Mouse (Mus musculus) gastrocnemius, postnatal 36 days (tissue): ENCODE data around the gene Ywhag. TPM values are rescaled to one million over a fixed set of nuclear protein-coding genes. Genes with fewer than 3 reads are reported as not detected.

ENCODE experiments used
- DNase-seq, 2 experiments: peaks; one replicate each; pipeline ENCODE4 v3.0.0; 2022
- intact Hi-C: fragments of 180-260 bp; cut with DNase I; formaldehyde crosslinking; loops from one replicate; pipeline ENCODE4 v1.15.1; 2025
- total RNA-seq, 2 experiments: library from RNA; stranded (reverse); gene quantifications; 2 replicates each; pipeline ENCODE4 v1.2.3; 2021

The Ywhag gene
- total RNA-seq, 2 experiments from 2014 or later: 297 to 301 TPM

- intact Hi-C loops: no loop called here
- DNase-seq: no peak
Measured at GRCm38 (mm10) chr5:135898995-135899394, 35.4 kb downstream of the Ywhag start.

- intact Hi-C loops: no loop called here
- no peak for DNase-seq
Measured at GRCm38 (mm10) chr5:135898028-135898427, 36.4 kb downstream of the Ywhag start.

- DNase-seq: no peak
- intact Hi-C loops: no loop called here
Measured at GRCm38 (mm10) chr5:135894958-135895357, 39.5 kb downstream of the Ywhag start.

- no peak for DNase-seq
- intact Hi-C loops: no loop called here
Measured at GRCm38 (mm10) chr5:135892589-135893351, 41.6 kb downstream of the Ywhag start.

GRCm38 (mm10) chr5:135890920-135891319 is 43.5 kb downstream of the Ywhag start:
- intact Hi-C loops: no loop called here
- DNase-seq: no peak

- intact Hi-C loops: no loop called here
- no peak for DNase-seq
Measured at GRCm38 (mm10) chr5:135890323-135890722, 44.1 kb downstream of the Ywhag start.

- DNase-seq: no peak
- intact Hi-C loops: no loop called here
Measured at GRCm38 (mm10) chr5:135888405-135889215, 45.8 kb downstream of the Ywhag start.

GRCm38 (mm10) chr5:135887675-135888102 is 46.7 kb downstream of the Ywhag start, which contains the start of gene Hspb1:
Gene Hspb1, plus strand, starts transcription at chr5:135887919.
- intact Hi-C loops: no loop called here

GRCm38 (mm10) chr5:135884641-135885040 is 49.8 kb downstream of the Ywhag start:
- DNase-seq: no peak
- intact Hi-C loops: no loop called here

More at GRCm38 (mm10) chr5:135887675-135888102, 46.7 kb downstream of the Ywhag start, which contains the start of gene Hspb1:
- peak; percentile 85 to 86 for DNase-seq

- DNase-seq: peak; percentile 85 to 90
- intact Hi-C loops: loop anchor here (5.0 kb wide), 1 partner anchor 183 kb away; no protein-coding TSS in a partner anchor
Measured at GRCm38 (mm10) chr5:135879449-135880158, 54.8 kb downstream of the Ywhag start.

- peak; percentile 43 to 44 for DNase-seq
- intact Hi-C loops: loop anchor here (5.0 kb wide), 1 partner anchor 184 kb away; no protein-coding TSS in a partner anchor
Measured at GRCm38 (mm10) chr5:135877831-135878231, 56.6 kb downstream of the Ywhag start.

- intact Hi-C loops: loop anchor here (5.0 kb wide), 1 partner anchor 185 kb away; no protein-coding TSS in a partner anchor
- peak; percentile 52 for DNase-seq
Measured at GRCm38 (mm10) chr5:135877180-135877579, 57.2 kb downstream of the Ywhag start.

GRCm38 (mm10) chr5:135873753-135874152 is 60.7 kb downstream of the Ywhag start:
- intact Hi-C loops: no loop called here
- no peak for DNase-seq

- no peak for DNase-seq
- intact Hi-C loops: no loop called here
Measured at GRCm38 (mm10) chr5:135872996-135873395, 61.4 kb downstream of the Ywhag start.

- DNase-seq: no peak
- intact Hi-C loops: no loop called here
Measured at GRCm38 (mm10) chr5:135870505-135870904, 63.9 kb downstream of the Ywhag start.

GRCm38 (mm10) chr5:135869661-135870423 is 64.6 kb downstream of the Ywhag start:
- no peak for DNase-seq
- intact Hi-C loops: no loop called here

GRCm38 (mm10) chr5:135868653-135869052 is 65.8 kb downstream of the Ywhag start:
- no peak for DNase-seq
- intact Hi-C loops: no loop called here

- intact Hi-C loops: no loop called here
- DNase-seq: no peak
Measured at GRCm38 (mm10) chr5:135867637-135868593, 66.5 kb downstream of the Ywhag start.

GRCm38 (mm10) chr5:135866662-135867061 is 67.8 kb downstream of the Ywhag start:
- intact Hi-C loops: no loop called here
- no peak for DNase-seq
